Mouse (Mus musculus) heart, postnatal 0 days (tissue): ENCODE results near the gene Cmtm4.

ENCODE experiments used
- CTCF ChIP-seq: IDR thresholded peaks from 2 replicates; pipeline ENCODE4 v1.5.1; 2016; ENCODE audit warnings: antibody characterized with exemption, control low read depth, low read depth
- EP300 ChIP-seq: IDR thresholded peaks from 2 replicates; pipeline ENCODE4 v1.6.1; 2016; ENCODE audit warnings: antibody characterized with exemption, low read depth

GRCm38 (mm10) chr8:104436591-104436990, 41.0 kb upstream of the Cmtm4 start:
- no peak for TF ChIP-seq CTCF
- TF ChIP-seq EP300: no peak
